Mouse (Mus musculus) thymus, adult 2 months (tissue): Measurements from ENCODE around the gene Lekr1. TPM values are rescaled to one million over a fixed set of nuclear protein-coding genes. Genes with fewer than 3 reads are reported as not detected.

Experiments
- DNase-seq: peaks from one replicate; pipeline ENCODE4 v3.0.0; 2021
- H3K27ac ChIP-seq: fragments of 200-500 bp; 2 replicates; pipeline ENCODE4 v1.5.1; 2012; ENCODE audit warnings: low read length, control low read depth; ENCODE audit not compliant: control insufficient read depth, insufficient read depth
- H3K27me3 ChIP-seq: fragments of 200-500 bp; 2 replicates; pipeline ENCODE4 v1.6.1; 2012; ENCODE audit warnings: mild to moderate bottlenecking, low read length, moderate library complexity, mixed read lengths; ENCODE audit not compliant: control insufficient read depth, insufficient read depth
- H3K36me3 ChIP-seq: fragments of 200-500 bp; 2 replicates; pipeline ENCODE4 v1.6.1; 2012; ENCODE audit warnings: mild to moderate bottlenecking, low read length, moderate library complexity; ENCODE audit not compliant: control insufficient read depth, insufficient read depth
- H3K4me1 ChIP-seq: fragments of 200-500 bp; replicated peaks from 2 replicates; pipeline ENCODE4 v1.6.1; 2012; ENCODE audit warnings: low read length; ENCODE audit not compliant: control insufficient read depth, insufficient read depth
- H3K4me3 ChIP-seq: fragments of 200-500 bp; 2 replicates; pipeline ENCODE4 v1.5.1; 2012; ENCODE audit warnings: mild to moderate bottlenecking, low read length, control low read depth, moderate library complexity; ENCODE audit not compliant: control insufficient read depth, insufficient read depth
- CTCF ChIP-seq: fragments of 200-500 bp; IDR thresholded peaks from 2 replicates; pipeline ENCODE4 v1.5.1; 2012; ENCODE audit warnings: mild to moderate bottlenecking, control low read depth, low read length, moderate library complexity, borderline replicate concordance; ENCODE audit not compliant: control insufficient read depth, poor library complexity, insufficient read depth; ENCODE audit errors: extremely low read depth
- POLR2A ChIP-seq: fragments of 200-500 bp; IDR thresholded peaks from 2 replicates; pipeline ENCODE4 v1.6.1; 2012; ENCODE audit warnings: mild to moderate bottlenecking, low read length, control low read depth, moderate library complexity; ENCODE audit not compliant: control insufficient read depth, poor library complexity, insufficient read depth; ENCODE audit errors: extremely low read depth
- WGBS: fragments of 180-500 bp; shearing (Covaris S2); methylation state at CpG from one replicate; pipeline ENCODE4 v1.1.7; 2018; 5-methylcytosine and 5-hydroxymethylcytosine counted together
- polyA plus RNA-seq: library from polyadenylated mRNA; depleted of rRNA; stranded (reverse); fragments of >200 nt; gene quantifications from 2 replicates; pipeline ENCODE4 v1.2.3, GENCODE M21; 2012

The Lekr1 gene
- polyA plus RNA-seq, 1 experiment, result 0.84 TPM

DNA sequence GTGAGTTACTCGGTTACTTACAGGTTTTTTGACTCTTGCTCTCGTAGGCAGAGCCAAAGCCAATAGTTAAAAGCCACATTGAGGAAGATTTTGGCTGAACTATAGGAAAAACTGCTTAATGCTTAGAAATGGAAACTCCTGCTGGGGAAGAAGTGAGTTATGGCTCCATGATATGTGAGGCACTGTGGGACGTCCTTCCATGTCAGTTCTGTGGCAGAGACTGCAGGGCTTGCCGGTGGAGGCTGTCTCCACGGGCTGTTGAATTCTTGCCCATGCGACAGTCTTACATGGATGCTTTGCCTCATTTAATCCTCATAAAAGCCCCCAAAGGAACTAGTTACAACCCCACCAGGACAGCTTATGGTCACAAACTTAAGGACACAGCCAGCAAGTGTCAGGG lies 148.9 kb downstream of the Lekr1 start:
- Histone ChIP-seq H3K27me3 (no peaks in the 10 kb centered on the region), H3K4me3 (no peak overlapping the region), H3K4me1 (no peaks in the 10 kb centered on the region), H3K27ac (no peak overlapping the region), H3K36me3 (no peaks in the 10 kb centered on the region)
- 89% methylated on average over 6 of the region's 6 CpGs for WGBS
- no peak for DNase-seq
- TF ChIP-seq POLR2A, result no peak
- no peak for TF ChIP-seq CTCF

GRCm38 (mm10) chr3:65816012-65816411 lies 150.0 kb downstream of the Lekr1 start:
- H3K4me3 ChIP-seq, result no peak overlapping the region
- H3K36me3 ChIP-seq, result no peaks in the 10 kb centered on the region
- WGBS, result 94% methylated on average over 10 of the region's 10 CpGs
- DNase-seq, result no peak
- H3K4me1 ChIP-seq, result no peaks in the 10 kb centered on the region
- no peak overlapping the region for H3K27ac ChIP-seq
- no peaks in the 10 kb centered on the region for H3K27me3 ChIP-seq
- TF ChIP-seq POLR2A, result no peak
- no peak for TF ChIP-seq CTCF

DNA sequence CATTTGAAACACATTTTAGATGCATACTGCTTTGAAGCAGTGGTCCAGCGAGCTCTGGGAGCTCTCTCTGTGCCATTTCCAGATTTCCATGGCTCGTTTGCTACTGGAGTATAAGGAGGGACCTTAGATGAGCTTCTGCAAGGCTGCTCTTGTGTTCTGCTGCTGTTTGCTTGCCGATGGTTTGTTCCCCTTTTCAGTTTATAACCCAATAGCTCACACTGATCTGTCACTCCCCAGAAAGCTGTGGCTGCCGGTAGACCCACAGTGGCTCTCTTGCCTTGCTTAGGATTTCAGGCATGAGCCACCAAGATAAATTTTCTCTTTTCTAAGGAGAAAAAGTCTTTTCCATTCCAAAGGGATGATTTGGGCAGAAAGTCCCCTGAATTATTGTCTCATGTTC lies 152.6 kb downstream of the Lekr1 start:
- H3K27me3 ChIP-seq, result no peaks in the 10 kb centered on the region

DNA sequence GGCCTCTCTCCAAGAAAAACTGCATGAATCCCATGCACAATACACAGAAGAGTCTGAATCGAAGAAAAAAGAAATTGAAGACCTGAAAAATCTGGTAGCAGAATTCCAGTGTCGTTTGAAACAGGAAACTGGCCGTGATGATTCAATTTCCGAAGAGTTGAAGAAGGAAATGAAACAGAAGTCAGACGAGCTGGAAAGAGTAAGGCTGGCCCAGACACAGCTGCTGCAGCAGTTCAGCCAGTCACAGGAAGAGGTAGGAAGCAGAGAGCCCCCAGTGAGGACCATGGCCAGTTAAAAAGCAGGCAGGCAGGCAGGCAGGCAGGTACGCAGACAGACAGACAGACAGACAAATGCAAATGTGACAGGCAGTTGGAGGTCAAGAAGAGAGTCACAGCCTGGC lies 153.8 kb downstream of the Lekr1 start:
- no peak for TF ChIP-seq CTCF
- no peak for TF ChIP-seq POLR2A
- H3K36me3 ChIP-seq, result no peaks in the 10 kb centered on the region
- no peak for DNase-seq
- whole genome bisulfite sequencing, result 35% methylated on average over 6 of the region's 6 CpGs
- no peak overlapping the region for H3K4me3 ChIP-seq
- H3K4me1 ChIP-seq, result peaks cover 2% of the 10 kb centered on the region; the same call in 1 of the 2 replicates
- H3K27me3 ChIP-seq, result no peaks in the 10 kb centered on the region
- H3K27ac ChIP-seq, result no peak overlapping the region

More for the DNA sequence above, 152.6 kb downstream of the Lekr1 start:
- no peaks in the 10 kb centered on the region for H3K4me1 ChIP-seq
- TF ChIP-seq POLR2A, result no peak
- TF ChIP-seq CTCF, result no peak
- no peak for DNase-seq
- H3K4me3 ChIP-seq, result no peak overlapping the region
- 63% methylated on average over 4 of the region's 4 CpGs for WGBS
- H3K27ac ChIP-seq, result no peak overlapping the region
- H3K36me3 ChIP-seq, result no peaks in the 10 kb centered on the region

GRCm38 (mm10) chr3:65824886-65825285 lies 158.9 kb downstream of the Lekr1 start:
- Histone ChIP-seq H3K27me3 (no peaks in the 10 kb centered on the region), H3K27ac (no peak overlapping the region), H3K4me3 (no peak overlapping the region), H3K4me1 (peaks cover 2% of the 10 kb centered on the region; the same call in 1 of the 2 replicates), H3K36me3 (no peaks in the 10 kb centered on the region)
- DNase-seq, result no peak
- 86% methylated on average over 3 of the region's 3 CpGs for WGBS
- TF ChIP-seq CTCF (no peak), POLR2A (no peak)

GRCm38 (mm10) chr3:65826716-65827115 lies 160.7 kb downstream of the Lekr1 start:
- Histone ChIP-seq H3K27me3 (no peaks in the 10 kb centered on the region), H3K36me3 (no peaks in the 10 kb centered on the region), H3K4me1 (peaks cover 2% of the 10 kb centered on the region; the same call in 1 of the 2 replicates), H3K27ac (no peak overlapping the region), H3K4me3 (no peak overlapping the region)
- no peak for TF ChIP-seq POLR2A
- no peak for TF ChIP-seq CTCF
- 95% methylated on average over 6 of the region's 6 CpGs for WGBS
- DNase-seq, result no peak

- H3K27ac ChIP-seq, result no peak overlapping the region
- DNase-seq, result no peak
- no peaks in the 10 kb centered on the region for H3K27me3 ChIP-seq
- 89% methylated on average over 5 of the region's 5 CpGs for WGBS
- H3K4me3 ChIP-seq, result no peak overlapping the region
- TF ChIP-seq POLR2A (no peak), CTCF (no peak)
- H3K36me3 ChIP-seq, result no peaks in the 10 kb centered on the region
- peaks cover 2% of the 10 kb centered on the region; the same call in 1 of the 2 replicates for H3K4me1 ChIP-seq
Measured at GRCm38 (mm10) chr3:65827400-65827799, 161.4 kb downstream of the Lekr1 start.
